Mouse (Mus musculus) common myeloid progenitor, adult 5-6 weeks (primary cell): ENCODE measurements around the gene Brsk2. TPM values are rescaled to one million over a fixed set of nuclear protein-coding genes. Genes with fewer than 3 reads are reported as not detected.
"Not testable (repeated sequence)": the region's sequence is repeated elsewhere in the genome, so short reads cannot be mapped to it uniquely, and the experiment has no call there.

ENCODE experiments used
- ATAC-seq: replicated peaks from 2 replicates; pipeline ENCODE4 v1.8.0; 2016; ENCODE audit warnings: low read depth, mild to moderate bottlenecking, moderate TSS enrichment, inconsistent platforms; ENCODE audit not compliant: poor library complexity, severe bottlenecking
- total RNA-seq: library from RNA; stranded (forward); fragments of 200-1000, 187-1606 nt; gene quantifications from 2 replicates; pipeline ENCODE4 v1.2.3, GENCODE M21; 2017

Brsk2 gene
- not detected in 2 replicates for total RNA-seq

- ATAC-seq = peak; percentile 98
Observed at GRCm38 (mm10) chr7:141948906-141949798, at the start of gene Brsk2. Gene Brsk2 (plus strand): TSS chr7:141949751.

- peak; percentile 5; the same call in 1 of the 2 replicates for ATAC-seq
Observed at GRCm38 (mm10) chr7:141901825-141902224, 47.7 kb upstream of the Brsk2 start.

GRCm38 (mm10) chr7:141902269-141902729, 47.3 kb upstream of the Brsk2 start:
- ATAC-seq = peak; percentile 90

DNA sequence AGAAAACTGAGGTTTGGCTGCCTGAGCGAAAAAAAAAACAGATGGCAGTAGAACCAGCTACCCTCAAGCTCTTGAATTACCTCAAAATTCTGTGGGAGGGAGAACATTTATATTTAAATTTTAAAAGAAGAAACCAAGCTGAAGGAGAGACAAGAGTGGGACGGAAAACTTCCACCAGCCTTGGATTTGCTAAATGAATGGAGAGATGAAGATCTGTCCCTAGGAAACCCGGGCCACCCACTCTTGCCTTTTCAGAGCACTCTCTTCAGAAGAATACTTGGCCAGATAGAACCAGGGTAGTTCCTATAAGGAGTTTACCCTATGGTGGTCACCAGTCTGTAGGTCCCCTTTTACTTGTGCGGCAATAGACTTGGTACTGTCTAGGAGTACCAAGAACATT, 46.8 kb upstream of the Brsk2 start:
- no peak for ATAC-seq

- ATAC-seq = no peak
Observed at GRCm38 (mm10) chr7:141908591-141908990, 41.0 kb upstream of the Brsk2 start.

DNA sequence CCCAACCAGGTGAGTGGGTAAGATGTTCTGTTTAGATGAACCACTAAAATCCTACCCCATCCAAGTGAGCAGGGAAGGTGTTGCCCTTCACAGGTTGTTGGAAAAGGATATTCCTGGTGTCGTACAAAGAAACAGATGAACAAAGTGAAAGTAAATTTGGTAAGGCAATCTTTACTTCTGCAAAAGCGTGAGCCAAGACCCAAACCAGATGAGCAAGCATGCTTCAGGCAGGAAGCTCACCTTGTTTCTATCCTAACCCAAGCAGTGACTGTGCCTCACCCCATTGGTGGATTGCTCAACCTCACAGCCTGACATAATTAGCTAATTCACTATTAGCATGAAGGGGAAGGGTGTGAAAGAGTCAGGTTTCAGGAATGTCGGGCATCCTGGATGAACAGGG, 38.2 kb upstream of the Brsk2 start:
- ATAC-seq = peak; percentile 69

GRCm38 (mm10) chr7:141918407-141918806, 31.1 kb upstream of the Brsk2 start, which contains the start of gene Tollip:
Gene Tollip (minus strand): TSS chr7:141918507.
- no peak for ATAC-seq

- not testable (repeated sequence) for ATAC-seq
Observed at GRCm38 (mm10) chr7:141924121-141924520, 25.4 kb upstream of the Brsk2 start.

DNA sequence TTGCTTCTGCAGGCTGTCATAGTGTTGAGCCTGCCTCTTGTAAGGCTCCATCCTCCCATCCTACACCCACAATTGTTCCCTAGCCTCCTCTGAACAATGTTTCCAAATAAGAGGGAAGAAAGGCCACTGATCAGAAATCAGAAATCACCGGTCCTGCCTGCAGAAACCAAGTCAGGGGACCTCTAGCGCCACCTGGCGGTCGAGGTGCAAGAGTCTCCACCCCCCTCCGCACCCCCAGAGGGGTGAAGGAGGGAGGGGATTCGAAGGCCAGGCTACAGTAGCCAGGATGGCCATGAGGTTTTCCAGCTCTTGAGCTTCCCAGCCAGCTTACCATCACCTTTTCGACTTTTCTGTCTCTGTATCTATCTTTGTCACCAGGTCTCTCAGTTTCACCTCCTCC, 24.6 kb upstream of the Brsk2 start:
- ATAC-seq = peak; percentile 63; the same call in 1 of the 2 replicates

DNA sequence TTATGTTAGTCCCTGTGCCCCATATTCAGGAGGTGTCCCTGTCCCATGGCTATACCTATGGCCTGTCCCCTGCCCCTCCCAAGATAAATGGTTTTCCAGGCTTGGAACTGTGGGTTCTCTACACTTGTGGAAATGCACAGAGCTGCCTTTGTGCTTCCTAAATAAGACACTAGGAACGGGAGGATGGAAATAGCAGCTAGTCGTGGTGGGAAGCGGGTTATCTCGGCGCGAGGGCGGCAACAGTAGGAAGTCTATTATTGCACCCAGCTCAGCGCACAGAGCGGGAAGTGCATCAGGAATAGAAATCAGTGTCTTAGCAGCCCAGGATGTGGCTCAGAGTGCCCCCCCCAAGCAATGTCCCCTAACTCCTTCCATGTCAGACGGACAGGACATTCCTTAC, 20.9 kb upstream of the Brsk2 start:
- ATAC-seq = no peak

DNA sequence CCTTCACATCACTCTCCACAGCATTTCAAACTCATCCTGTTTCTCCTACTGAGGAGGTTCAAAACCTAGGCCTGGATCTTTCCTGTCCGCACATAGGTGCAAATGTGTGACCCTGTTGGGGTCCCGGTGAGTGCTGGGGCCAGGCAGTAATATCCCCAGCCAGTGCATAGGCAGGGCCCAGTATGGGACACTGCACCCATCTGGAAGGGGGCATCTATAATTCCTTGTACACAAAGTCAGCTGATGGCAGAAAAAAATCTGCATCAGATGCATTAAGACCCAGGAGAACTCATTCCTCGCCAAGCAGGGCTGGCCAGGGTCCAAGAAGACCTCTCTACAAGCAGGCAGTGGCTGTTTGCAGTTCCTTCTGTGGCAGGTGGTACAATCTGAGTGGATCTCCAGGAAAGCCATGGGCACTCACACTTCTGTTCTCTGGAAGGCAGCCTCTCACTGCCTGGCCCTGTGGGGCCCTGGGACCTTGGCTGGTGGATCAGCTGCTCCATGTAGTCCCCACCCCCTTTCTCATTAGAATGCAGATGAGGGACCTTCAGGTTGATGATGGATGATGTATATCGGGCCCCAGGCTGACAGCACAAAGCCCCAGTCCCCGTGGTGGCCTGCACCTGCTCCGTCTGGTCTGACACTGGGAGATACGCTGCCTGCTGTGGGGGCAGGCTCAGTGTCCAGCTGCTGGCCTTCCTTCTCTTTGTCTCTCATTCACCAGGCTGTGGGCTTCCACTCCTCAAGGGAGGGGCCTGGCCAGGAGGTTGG, 15.2 kb upstream of the Brsk2 start:
- ATAC-seq = no peak

DNA sequence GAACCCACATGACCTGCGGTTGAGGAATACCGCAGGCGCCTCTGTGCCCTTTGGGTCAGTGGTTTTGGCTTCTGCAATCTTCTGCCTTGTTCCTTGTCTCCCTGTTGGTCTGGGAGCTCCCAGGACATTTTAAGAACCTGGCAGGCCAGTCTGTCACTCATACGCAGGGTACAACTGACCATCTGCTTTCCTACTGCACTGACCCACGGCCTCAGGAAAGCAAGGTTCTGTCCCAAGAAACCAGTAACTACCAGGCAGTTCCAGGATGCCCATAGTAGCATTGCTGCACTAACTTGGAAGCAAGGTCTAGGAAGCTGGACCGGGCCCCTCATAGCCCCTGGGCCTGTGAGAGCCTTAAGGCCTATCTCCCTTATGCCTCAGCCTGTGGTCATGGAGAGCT, 14.6 kb upstream of the Brsk2 start:
- no peak for ATAC-seq

- ATAC-seq = no peak
Observed at GRCm38 (mm10) chr7:141943444-141943843, 6.1 kb upstream of the Brsk2 start.

GRCm38 (mm10) chr7:141945927-141946326, 3.6 kb upstream of the Brsk2 start:
- ATAC-seq = no peak

GRCm38 (mm10) chr7:141947512-141947911, 2.0 kb upstream of the Brsk2 start:
- ATAC-seq = no peak

DNA sequence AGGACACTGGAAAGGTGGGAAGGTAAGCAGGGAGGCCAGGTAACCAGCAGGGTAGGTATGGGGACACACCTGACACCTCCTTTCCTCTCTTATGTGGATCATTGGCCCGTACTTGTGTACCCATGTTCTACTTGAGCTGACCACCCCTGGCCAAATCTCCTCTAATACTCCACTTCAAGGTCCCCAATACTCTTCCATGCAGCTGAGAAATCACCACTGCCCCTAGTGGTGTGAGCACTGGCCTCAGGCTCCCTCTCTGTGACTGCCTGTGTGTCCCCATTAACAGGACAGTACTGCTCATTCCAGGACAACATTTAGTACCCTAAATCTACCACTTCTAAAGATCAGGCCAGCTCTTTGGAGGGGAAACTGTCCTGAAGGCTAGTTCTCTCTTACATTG, 1.5 kb upstream of the Brsk2 start:
- ATAC-seq = no peak

- ATAC-seq = no peak
Observed at GRCm38 (mm10) chr7:141949799-141950103, 200 bp downstream of the Brsk2 start.

GRCm38 (mm10) chr7:141950104-141951013, 808 bp downstream of the Brsk2 start:
- no peak for ATAC-seq

DNA sequence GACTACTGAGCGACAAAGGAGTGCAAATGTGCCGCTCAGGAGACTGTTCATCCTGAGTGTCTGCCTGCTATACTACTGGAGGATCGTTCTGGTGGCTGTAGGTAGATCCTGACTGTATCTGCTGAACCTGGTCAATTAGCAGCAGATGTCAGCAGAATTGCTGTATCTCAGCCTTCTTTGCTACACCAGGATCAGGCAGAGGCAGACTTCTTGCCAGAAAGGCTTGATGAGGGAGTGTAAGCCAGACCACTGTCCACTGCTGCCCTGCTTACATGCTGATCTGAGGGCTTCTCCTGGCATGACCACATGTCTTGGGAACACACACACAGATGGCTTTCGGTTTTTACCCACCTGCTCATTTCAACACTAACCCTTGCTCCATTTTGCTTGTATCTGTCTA, 2.3 kb downstream of the Brsk2 start:
- ATAC-seq = no peak

DNA sequence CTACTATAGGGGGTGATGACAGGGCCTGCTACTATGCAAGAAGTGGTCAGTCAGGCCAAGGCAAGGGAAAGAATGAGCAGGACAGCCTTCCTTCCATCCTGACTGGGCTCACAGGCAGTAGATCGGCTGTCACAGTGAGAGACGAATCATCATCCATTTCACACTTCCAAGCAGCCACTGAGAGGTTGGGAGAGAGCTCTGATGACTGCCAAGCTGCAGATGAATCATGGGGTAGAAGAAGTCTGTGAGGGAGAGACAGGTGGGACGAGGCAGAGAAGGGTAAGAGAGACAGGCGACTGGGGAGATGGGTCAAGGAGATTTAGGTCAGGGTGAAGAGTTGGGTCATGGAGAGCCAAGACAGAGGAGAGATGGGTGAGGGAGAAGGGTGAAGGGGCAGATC, 3.4 kb downstream of the Brsk2 start:
- no peak for ATAC-seq
